Mouse (Mus musculus) megakaryocyte, embryonic 14.5 days (primary cell): ENCODE measurements at regions not wholly inside any gene's neighbourhood (a gene's known extent, or its start where the extent isn't known, plus 50 kb on each side); places are given as distances from the start of the nearest gene placed in this dataset.

Experiments
- FLI1 ChIP-seq: IDR thresholded peaks from 2 replicates; pipeline ENCODE4 v1.6.1; 2012; ENCODE audit warnings: low read length, inconsistent platforms, mixed read lengths
- GATA1 ChIP-seq: IDR thresholded peaks from 3 replicates; pipeline ENCODE4 v1.6.1; 2012; ENCODE audit warnings: mixed read lengths, low read length, inconsistent platforms, borderline replicate concordance

GRCm38 (mm10) chr13:53670361-53670760 lies 197.5 kb upstream of the Msx2 start:
- no peak for TF ChIP-seq GATA1
- TF ChIP-seq FLI1 = no peak
